Mouse (Mus musculus): ENCODE data around the gene Hao1.

DNA sequence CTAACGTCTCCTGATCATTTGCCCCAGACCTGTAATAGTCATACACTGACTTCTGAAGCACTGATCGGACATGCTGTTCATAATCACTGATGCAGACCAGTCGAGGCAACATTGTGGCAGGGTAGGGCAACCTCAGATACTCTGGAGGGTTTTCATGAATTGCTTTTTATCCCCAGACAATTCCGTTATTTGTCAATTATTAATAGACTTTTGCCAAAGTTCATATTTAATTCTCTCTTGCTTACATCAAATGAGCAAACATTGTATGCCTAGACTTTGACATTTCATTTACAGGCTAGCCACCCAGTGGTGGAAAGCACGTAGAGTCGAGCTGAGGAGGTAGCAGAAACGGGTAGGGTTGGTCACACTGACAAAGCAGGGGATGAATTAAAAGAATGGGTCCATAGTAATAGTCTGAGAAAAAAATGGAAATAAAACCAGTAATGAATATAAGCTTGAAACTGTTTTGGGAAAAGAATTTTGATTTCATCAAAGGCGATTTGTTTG lies at the start of gene Hao1:
- no peak for TF ChIP-seq CTCF (IDR thresholded peaks at IDR 0.05; ENCODE audit: borderline replicate concordance, extremely low read depth, insufficient read depth, insufficient read length)
- TF ChIP-seq POLR2A (IDR thresholded peaks at IDR 0.05; ENCODE audit: borderline replicate concordance, extremely low read depth, insufficient read depth, insufficient read length, poor library complexity, severe bottlenecking), result no peak

Measured in brain, embryonic 14.5 days (tissue).